Mouse (Mus musculus) CH12.LX (cell line): ENCODE results near the gene Rgs7.

ENCODE experiments used
- CTCF ChIP-seq, 2 experiments: IDR thresholded peaks in 1 of 2; conservative IDR thresholded peaks in 1 of 2; 2 replicates each; pipeline ENCODE4 v1.5.1; 2011 to 2012; ENCODE audit warnings: low read depth in 2 of 2, low read length in 2 of 2, improper control_type of control experiment in 1 of 2, inconsistent platforms in 1 of 2, mild to moderate bottlenecking in 1 of 2, moderate library complexity in 1 of 2
- GABPA ChIP-seq: IDR thresholded peaks from 2 replicates; pipeline ENCODE4 v1.6.1; 2012; ENCODE audit warnings: low read depth, low read length, improper control_type of control experiment, inconsistent platforms; ENCODE audit not compliant: insufficient replicate concordance
- HCFC1 ChIP-seq: IDR thresholded peaks from 2 replicates; pipeline ENCODE4 v1.6.1; 2012; ENCODE audit warnings: low read depth, mild to moderate bottlenecking, inconsistent platforms, low read length, improper control_type of control experiment
- IRF4 ChIP-seq: IDR thresholded peaks from 2 replicates; pipeline ENCODE4 v1.6.1; 2014; ENCODE audit warnings: low read depth, mild to moderate bottlenecking, inconsistent platforms, low read length, improper control_type of control experiment
- JUND ChIP-seq: conservative IDR thresholded peaks from 2 replicates; pipeline ENCODE4 v1.6.1; 2011; ENCODE audit warnings: low read depth, low read length, improper control_type of control experiment
- MAFK ChIP-seq: IDR thresholded peaks from 2 replicates; pipeline ENCODE4 v1.6.1; 2011; ENCODE audit warnings: low read length, improper control_type of control experiment; ENCODE audit not compliant: insufficient replicate concordance
- MYC ChIP-seq: IDR thresholded peaks from 2 replicates; pipeline ENCODE4 v1.6.1; 2011; ENCODE audit warnings: low read depth, mild to moderate bottlenecking, improper control_type of control experiment, low read length
- POLR2A ChIP-seq: IDR thresholded peaks from 2 replicates; pipeline ENCODE4 v1.6.1; 2011; ENCODE audit warnings: low read depth, mild to moderate bottlenecking, improper control_type of control experiment, low read length
- POLR2AphosphoS2 ChIP-seq: IDR thresholded peaks from 2 replicates; pipeline ENCODE4 v1.6.1; 2011; ENCODE audit warnings: low read depth, low read length, improper control_type of control experiment
- RCOR1 ChIP-seq: conservative IDR thresholded peaks from 2 replicates; pipeline ENCODE4 v1.6.1; 2012; ENCODE audit warnings: low read depth, mild to moderate bottlenecking, inconsistent platforms, low read length, improper control_type of control experiment
- SIN3A ChIP-seq: IDR thresholded peaks from 2 replicates; pipeline ENCODE4 v1.6.1; 2012; ENCODE audit warnings: low read length, improper control_type of control experiment, inconsistent platforms
- SMC3 ChIP-seq: IDR thresholded peaks from 2 replicates; pipeline ENCODE4 v1.6.1; 2011; ENCODE audit warnings: low read depth, low read length, improper control_type of control experiment
- TCF12 ChIP-seq: IDR thresholded peaks from 2 replicates; pipeline ENCODE4 v1.6.1; 2014; ENCODE audit warnings: low read depth, mild to moderate bottlenecking, inconsistent platforms, low read length, improper control_type of control experiment
- ZKSCAN1 ChIP-seq: IDR thresholded peaks from 2 replicates; pipeline ENCODE4 v1.6.1; 2012; ENCODE audit warnings: low read depth, inconsistent platforms, low read length, improper control_type of control experiment, borderline replicate concordance

GRCm38 (mm10) chr1:175174918-175175675 lies 317.2 kb downstream of the Rgs7 start:
- TF ChIP-seq MAFK: no peak
- TF ChIP-seq POLR2A: no peak
- no peak for TF ChIP-seq MYC
- TF ChIP-seq HCFC1: no peak
- no peak for TF ChIP-seq CTCF (conservative IDR thresholded peaks at IDR 0.05 in 1 of 2, IDR thresholded peaks at IDR 0.05 in 1 of 2; ENCODE audit: low read depth in 2 of 2, low read length in 2 of 2)
- TF ChIP-seq POLR2AphosphoS2: no peak
- TF ChIP-seq RCOR1: no peak
- no peak for TF ChIP-seq GABPA
- no peak for TF ChIP-seq TCF12
- no peak for TF ChIP-seq ZKSCAN1
- TF ChIP-seq SIN3A: no peak
- TF ChIP-seq SMC3: no peak
- no peak for TF ChIP-seq JUND
- TF ChIP-seq IRF4: no peak
